Mouse (Mus musculus) myocyte (in vitro differentiated cells): Measurements from ENCODE around the gene Dph2. TPM values are rescaled to one million over a fixed set of nuclear protein-coding genes. Genes with fewer than 3 reads are reported as not detected.

Experiments used
- H3K27me3 ChIP-seq: one replicate; pipeline ENCODE4 v1.6.1; 2011; ENCODE audit not compliant: control insufficient read depth, insufficient read depth, insufficient read length
- H3K36me3 ChIP-seq: one replicate; pipeline ENCODE4 v1.6.1; 2011; ENCODE audit not compliant: control insufficient read depth, insufficient read depth
- H3K4me2 ChIP-seq: one replicate; pipeline ENCODE4 v1.6.1; 2011; ENCODE audit warnings: low read depth, control low read depth
- H3K4me3 ChIP-seq: one replicate; pipeline ENCODE4 v1.5.1; 2011; ENCODE audit warnings: mild to moderate bottlenecking, control low read depth, moderate library complexity
- H3K79me2 ChIP-seq: one replicate; pipeline ENCODE4 v1.6.1; 2011; ENCODE audit not compliant: control insufficient read depth, insufficient read depth
- H3ac ChIP-seq: one replicate; pipeline ENCODE4 v1.6.1; 2011; ENCODE audit not compliant: control insufficient read depth, insufficient read length
- CEBPB ChIP-seq: IDR thresholded peaks from 2 replicates; pipeline ENCODE4 v1.6.1; 2011; ENCODE audit warnings: mild to moderate bottlenecking, moderate library complexity; ENCODE audit not compliant: poor library complexity, insufficient read depth, severe bottlenecking
- E2F4 ChIP-seq: IDR thresholded peaks from one replicate; pipeline ENCODE4 v1.6.1; 2011; ENCODE audit warnings: mild to moderate bottlenecking, control low read depth, moderate library complexity; ENCODE audit not compliant: insufficient read depth
- MAX ChIP-seq: IDR thresholded peaks from one replicate; pipeline ENCODE4 v1.6.1; 2011; ENCODE audit warnings: low read depth, mild to moderate bottlenecking, control low read depth
- MYOD1 ChIP-seq, 3 experiments: IDR thresholded peaks; one replicate each; pipeline ENCODE4 v1.6.1; 2011; ENCODE audit warnings: control low read depth in 2 of 3, low read depth in 2 of 3, mild to moderate bottlenecking in 2 of 3, moderate library complexity in 1 of 3; ENCODE audit not compliant: insufficient read length in 2 of 3, control insufficient read depth in 1 of 3
- MYOG ChIP-seq, 3 experiments: IDR thresholded peaks; one replicate each; pipeline ENCODE4 v1.6.1; 2011; ENCODE audit warnings: control low read depth in 2 of 3, low read depth in 2 of 3, mild to moderate bottlenecking in 2 of 3; ENCODE audit not compliant: insufficient read length in 2 of 3, control insufficient read depth in 1 of 3, insufficient read depth in 1 of 3
- POLR2A ChIP-seq: IDR thresholded peaks from one replicate; pipeline ENCODE4 v1.6.1; 2011; ENCODE audit warnings: low read depth, mild to moderate bottlenecking, control low read depth, moderate library complexity; ENCODE audit not compliant: insufficient read length
- POLR2AphosphoS2 ChIP-seq: IDR thresholded peaks from one replicate; pipeline ENCODE4 v1.6.1; 2011; ENCODE audit warnings: low read depth, control low read depth; ENCODE audit not compliant: insufficient read length
- REST ChIP-seq: IDR thresholded peaks from one replicate; pipeline ENCODE4 v1.6.1; 2011; ENCODE audit warnings: mild to moderate bottlenecking, control low read depth, moderate library complexity; ENCODE audit not compliant: insufficient read depth, insufficient read length
- SRF ChIP-seq: IDR thresholded peaks from one replicate; pipeline ENCODE4 v1.6.1; 2011; ENCODE audit warnings: low read depth; ENCODE audit not compliant: control insufficient read depth, insufficient read length
- TCF12 ChIP-seq: IDR thresholded peaks from one replicate; pipeline ENCODE4 v1.6.1; 2011; ENCODE audit warnings: mild to moderate bottlenecking, control low read depth; ENCODE audit not compliant: poor library complexity, insufficient read depth, severe bottlenecking
- TCF3 ChIP-seq: IDR thresholded peaks from one replicate; pipeline ENCODE4 v1.6.1; 2011; ENCODE audit warnings: low read depth, control low read depth; ENCODE audit not compliant: insufficient read length
- USF1 ChIP-seq: IDR thresholded peaks from one replicate; pipeline ENCODE4 v1.6.1; 2011; ENCODE audit warnings: low read depth, mild to moderate bottlenecking, control low read depth, moderate library complexity
- polyA plus RNA-seq: library from polyadenylated mRNA; unstranded; fragments of >200 nt; fragmentation: generic; extraction: Trizol; gene quantifications from one replicate; pipeline ENCODE4 v1.2.1, GENCODE M21; 2012; ENCODE audit warnings: missing spikeins

Gene Dph2
- polyA plus RNA-seq, 1 experiment = 8.5 TPM

DNA sequence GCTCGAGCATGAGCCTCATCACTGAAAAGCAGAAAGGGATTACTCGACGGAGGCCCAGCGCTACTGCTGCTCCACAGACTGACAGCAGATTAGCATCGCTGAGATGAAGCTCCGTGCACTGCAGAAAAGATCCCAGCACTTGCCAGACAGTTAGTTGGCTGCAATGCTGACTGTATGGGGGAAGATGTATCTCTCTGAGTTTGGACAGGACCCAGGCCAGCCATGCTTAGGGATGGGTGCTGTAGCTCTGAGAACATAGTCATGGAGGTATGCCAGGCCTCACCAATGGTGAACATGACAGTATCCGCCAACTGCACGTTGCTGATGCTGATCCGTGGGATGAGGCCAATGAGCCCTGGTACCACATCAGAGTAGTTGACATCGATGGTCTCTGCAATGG is 12.3 kb upstream of the Dph2 start:
- TF ChIP-seq POLR2AphosphoS2 = no peak
- no peak for TF ChIP-seq MAX
- no peak for TF ChIP-seq SRF
- TF ChIP-seq POLR2A = no peak
- TF ChIP-seq REST = no peak
- no peak for TF ChIP-seq USF1
- TF ChIP-seq E2F4 = no peak
- TF ChIP-seq CEBPB = no peak
- TF ChIP-seq TCF3 = no peak
- TF ChIP-seq TCF12 = no peak
- no peak for TF ChIP-seq MYOG (IDR thresholded peaks at IDR 0.05; ENCODE audit: control insufficient read depth in 1 of 3, insufficient read depth in 1 of 3, insufficient read length in 2 of 3, low read depth in 2 of 3)
- no peak for TF ChIP-seq MYOD1 (IDR thresholded peaks at IDR 0.05; ENCODE audit: control insufficient read depth in 1 of 3, insufficient read length in 2 of 3, low read depth in 2 of 3)
- Histone ChIP-seq H3K4me3 (no peak overlapping the region), H3K4me2 (no peak overlapping the region), H3K79me2 (peaks cover 17% of the 10 kb centered on the region), H3K27me3 (no peaks in the 10 kb centered on the region), H3K36me3 (peaks cover 42% of the 10 kb centered on the region), H3ac (no peak overlapping the region)

DNA sequence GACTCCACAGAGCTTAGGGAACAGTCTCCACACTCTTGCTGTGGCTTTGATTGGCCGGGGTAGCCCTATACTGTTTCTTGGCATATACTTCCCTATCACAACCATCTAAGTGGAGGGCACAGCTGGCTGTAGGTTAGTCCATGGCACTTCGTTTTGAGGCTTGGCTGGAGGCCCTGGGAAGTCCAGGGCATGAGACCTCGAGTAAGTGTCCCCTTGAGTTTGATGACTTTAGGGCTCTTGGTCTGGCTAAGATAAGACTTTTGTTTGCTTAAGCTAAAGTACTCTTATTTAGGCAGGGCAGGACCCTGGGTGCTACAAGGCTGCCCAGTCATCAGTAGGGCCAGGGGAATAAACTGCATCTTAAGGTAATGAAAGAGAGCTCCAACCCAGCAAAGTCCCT is 6.3 kb upstream of the Dph2 start:
- no peak for TF ChIP-seq TCF12
- TF ChIP-seq E2F4 = no peak
- TF ChIP-seq MYOD1 (IDR thresholded peaks at IDR 0.05; ENCODE audit: control insufficient read depth in 1 of 3, insufficient read length in 2 of 3, low read depth in 2 of 3) = no peak
- no peak for TF ChIP-seq USF1
- no peak for TF ChIP-seq POLR2AphosphoS2
- no peak for TF ChIP-seq REST
- no peak for TF ChIP-seq POLR2A
- no peak for TF ChIP-seq MYOG (IDR thresholded peaks at IDR 0.05; ENCODE audit: control insufficient read depth in 1 of 3, insufficient read depth in 1 of 3, insufficient read length in 2 of 3, low read depth in 2 of 3)
- no peak for TF ChIP-seq TCF3
- no peak for TF ChIP-seq CEBPB
- no peak for TF ChIP-seq SRF
- TF ChIP-seq MAX = no peak
- no peak overlapping the region for H3K4me2 ChIP-seq

DNA sequence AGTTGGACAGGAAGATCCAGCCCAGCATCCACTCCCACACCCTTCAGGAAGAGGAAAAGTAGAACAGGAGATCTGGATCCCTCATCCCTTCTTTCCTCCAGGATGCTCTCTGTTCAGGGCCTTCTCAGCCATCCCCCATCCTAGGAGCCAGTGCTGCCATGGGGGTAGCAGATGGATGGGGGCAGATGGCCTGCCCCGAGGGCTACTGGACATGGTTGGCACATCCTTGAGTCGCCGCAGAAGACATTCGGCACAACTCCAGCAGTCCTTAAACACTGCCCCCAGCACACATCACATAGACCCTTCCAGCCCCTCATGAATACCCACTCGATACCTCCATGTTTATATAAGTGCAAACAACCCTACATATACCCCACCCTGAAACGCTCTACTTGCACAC is 4.2 kb upstream of the Dph2 start:
- no peak overlapping the region for H3K4me2 ChIP-seq
- no peak for TF ChIP-seq MYOG (IDR thresholded peaks at IDR 0.05; ENCODE audit: control insufficient read depth in 1 of 3, insufficient read depth in 1 of 3, insufficient read length in 2 of 3, low read depth in 2 of 3)
- no peak for TF ChIP-seq REST
- no peak for TF ChIP-seq USF1
- TF ChIP-seq TCF3 = no peak
- no peak for TF ChIP-seq SRF
- TF ChIP-seq POLR2AphosphoS2 = no peak
- no peak for TF ChIP-seq E2F4
- no peak for TF ChIP-seq MYOD1 (IDR thresholded peaks at IDR 0.05; ENCODE audit: control insufficient read depth in 1 of 3, insufficient read length in 2 of 3, low read depth in 2 of 3)
- TF ChIP-seq TCF12 = no peak
- no peak for TF ChIP-seq POLR2A
- TF ChIP-seq MAX = no peak
- no peak for TF ChIP-seq CEBPB
- no peaks in the 10 kb centered on the region for H3K79me2 ChIP-seq
- H3K36me3 ChIP-seq = peaks cover 30% of the 10 kb centered on the region
- H3ac ChIP-seq = no peak overlapping the region
- H3K4me3 ChIP-seq = no peak overlapping the region
- no peaks in the 10 kb centered on the region for H3K27me3 ChIP-seq

More for the DNA sequence above, 6.3 kb upstream of the Dph2 start:
- Histone ChIP-seq H3K27me3 (no peaks in the 10 kb centered on the region), H3K36me3 (peaks cover 43% of the 10 kb centered on the region), H3ac (no peak overlapping the region), H3K79me2 (no peaks in the 10 kb centered on the region), H3K4me3 (no peak overlapping the region)

DNA sequence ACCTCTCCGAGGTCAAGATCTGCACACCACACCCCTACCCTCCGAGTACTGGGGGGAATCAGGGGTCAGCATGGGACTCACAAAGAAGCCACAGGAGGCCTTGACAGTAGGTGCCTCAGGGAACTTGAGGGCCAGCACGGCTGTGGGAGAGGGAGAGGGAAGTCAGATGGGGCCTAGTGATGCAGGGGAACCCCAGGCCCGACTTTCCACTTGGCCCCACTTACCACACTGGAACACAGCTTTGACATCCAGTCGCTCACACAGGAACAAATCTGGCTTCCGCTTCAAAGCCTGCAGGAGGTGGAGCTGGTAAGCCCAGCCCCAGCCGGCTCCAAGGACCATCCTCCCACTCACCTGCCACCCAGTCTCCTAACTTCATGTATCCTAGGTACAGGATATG is 3.5 kb upstream of the Dph2 start:
- Histone ChIP-seq H3K79me2 (no peaks in the 10 kb centered on the region), H3K36me3 (peaks cover 30% of the 10 kb centered on the region), H3ac (no peak overlapping the region), H3K4me2 (no peak overlapping the region), H3K27me3 (no peaks in the 10 kb centered on the region), H3K4me3 (no peak overlapping the region)
- no peak for TF ChIP-seq MAX
- TF ChIP-seq POLR2A = no peak
- TF ChIP-seq E2F4 = no peak

DNA sequence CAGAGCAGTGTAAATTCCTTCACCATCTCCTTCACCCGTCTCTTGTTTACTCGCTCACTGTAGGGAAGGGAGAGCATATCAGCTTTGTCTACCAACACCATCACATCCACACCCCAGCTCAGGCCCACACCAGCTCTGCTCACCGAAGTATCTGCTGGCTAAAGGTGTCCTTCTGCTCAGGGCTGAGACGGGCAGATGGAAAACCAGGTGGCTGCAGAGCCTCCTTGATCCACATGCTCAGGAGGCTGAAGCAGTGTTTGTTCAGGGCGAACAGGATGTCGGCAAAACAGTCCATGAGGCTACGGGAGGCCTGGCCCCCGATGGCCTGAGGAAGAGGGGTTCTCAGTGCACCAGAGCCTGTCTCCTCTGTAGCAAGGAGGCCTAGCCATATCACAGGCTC is 2.8 kb upstream of the Dph2 start:
- Histone ChIP-seq H3K4me3 (no peak overlapping the region), H3K79me2 (no peaks in the 10 kb centered on the region), H3K36me3 (peaks cover 25% of the 10 kb centered on the region), H3K4me2 (no peak overlapping the region), H3K27me3 (no peaks in the 10 kb centered on the region), H3ac (no peak overlapping the region)
- TF ChIP-seq SRF (no peak), POLR2A (no peak)
